Mouse (Mus musculus): ENCODE results near the gene Hmbs. TPM values are rescaled to one million over a fixed set of nuclear protein-coding genes. Genes with fewer than 3 reads are reported as not detected.
A peak's percentile ranks its signal among the peaks of the same experiment; 100 is the strongest.
"Not testable (repeated sequence)": the region's sequence is repeated elsewhere in the genome, so short reads cannot be mapped to it uniquely, and the experiment has no call there.

Hmbs gene
- total and polyA plus RNA-seq, 2 experiments from 2014 or later: 38.8 to 64.3 TPM

- no peak overlapping the region for H3K4me2 ChIP-seq (ENCODE audit: low read depth, low read length)
- H3K27me3 ChIP-seq (ENCODE audit: insufficient read depth, low read length): no peaks in the 10 kb centered on the region
- DNase-seq (ENCODE audit: low spot score) (no peak), ATAC-seq (no peak)
- 81% methylated on average over 6 of the region's 6 CpGs for WGBS
- no peak for TF ChIP-seq CTCF (IDR thresholded peaks at IDR 0.05; ENCODE audit: low read depth)
- H3K9me3 ChIP-seq (ENCODE audit: low read length): no peaks in the 10 kb centered on the region
- H3K36me3 ChIP-seq (ENCODE audit: insufficient read depth, low read length): no peaks in the 10 kb centered on the region
- no peak overlapping the region for H3K4me3 ChIP-seq (ENCODE audit: low read length)
- peaks cover 10% of the 10 kb centered on the region; the same call in 1 of the 2 replicates for H3K4me1 ChIP-seq (ENCODE audit: insufficient read depth, low read length)
- no peak overlapping the region for H3K9ac ChIP-seq (replicated peaks; ENCODE audit: low read length)
- no peak overlapping the region for H3K27ac ChIP-seq
These were observed 19.9 kb downstream of the Hmbs start for GRCm38 (mm10) chr9:44324147-44324546.

- peaks cover 15% of the 10 kb centered on the region for H3K4me1 ChIP-seq (ENCODE audit: insufficient read depth, low read length)
- H3K27ac ChIP-seq; ATAC-seq; H3K36me3 ChIP-seq (ENCODE audit: insufficient read depth, low read length); H3K9ac ChIP-seq (replicated peaks; ENCODE audit: low read length); H3K4me2 ChIP-seq (ENCODE audit: low read depth, low read length); H3K27me3 ChIP-seq (ENCODE audit: insufficient read depth, low read length); H3K4me3 ChIP-seq (ENCODE audit: low read length); H3K9me3 ChIP-seq (ENCODE audit: low read length); DNase-seq (ENCODE audit: low spot score): not testable (repeated sequence)
- 67% methylated on average over 4 of the region's 4 CpGs for WGBS
These were observed 20.4 kb downstream of the Hmbs start for GRCm38 (mm10) chr9:44323656-44324055.

- no peaks in the 10 kb centered on the region for H3K9me3 ChIP-seq (ENCODE audit: low read length)
- peaks cover 18% of the 10 kb centered on the region for H3K4me1 ChIP-seq (ENCODE audit: insufficient read depth, low read length)
- H3K36me3 ChIP-seq (ENCODE audit: insufficient read depth, low read length): peaks cover 5% of the 10 kb centered on the region
- WGBS: 17% methylated on average over 6 of the region's 6 CpGs
- H3K9ac ChIP-seq (replicated peaks; ENCODE audit: low read length): peak overlapping the region; percentile 87
- peak overlapping the region; percentile 68 for H3K27ac ChIP-seq
- no peaks in the 10 kb centered on the region for H3K27me3 ChIP-seq (ENCODE audit: insufficient read depth, low read length)
- ATAC-seq: peak; percentile 8; the same call in 1 of the 2 replicates
- TF ChIP-seq CTCF (IDR thresholded peaks at IDR 0.05; ENCODE audit: low read depth): no peak
- peak; percentile 25 for DNase-seq (ENCODE audit: low spot score)
- H3K4me3 ChIP-seq (ENCODE audit: low read length): peak overlapping the region; percentile 96
- H3K4me2 ChIP-seq (ENCODE audit: low read depth, low read length): peak overlapping the region; percentile 88
These were observed 23.3 kb downstream of the Hmbs start for GRCm38 (mm10) chr9:44320799-44321133.

GRCm38 (mm10) chr9:44319887-44320798 is 23.9 kb downstream of the Hmbs start, which contains the start of gene C2cd2l:
C2cd2l (minus strand) TSS chr9:44320285.
- H3K4me1 ChIP-seq (ENCODE audit: insufficient read depth, low read length): peaks cover 18% of the 10 kb centered on the region
- no peaks in the 10 kb centered on the region for H3K9me3 ChIP-seq (ENCODE audit: low read length)
- DNase-seq (ENCODE audit: low spot score) (peak; percentile 98), ATAC-seq (peak; percentile 99)
- H3K4me2 ChIP-seq (ENCODE audit: low read depth, low read length): peak within 1 kb of the TSS; percentile 88
- no peaks in the 10 kb centered on the region for H3K27me3 ChIP-seq (ENCODE audit: insufficient read depth, low read length)
- no peak for TF ChIP-seq CTCF (IDR thresholded peaks at IDR 0.05; ENCODE audit: low read depth)
- peak within 1 kb of the TSS; percentile 96 for H3K4me3 ChIP-seq (ENCODE audit: low read length)
- H3K36me3 ChIP-seq (ENCODE audit: insufficient read depth, low read length): peaks cover 11% of the 10 kb centered on the region
- peak within 1 kb of the TSS; percentile 87 for H3K9ac ChIP-seq (replicated peaks; ENCODE audit: low read length)
- peak within 1 kb of the TSS; percentile 68 for H3K27ac ChIP-seq
- under 1% methylated on average over 65 of the region's 67 CpGs for WGBS

- peak overlapping the region; percentile 87 for H3K9ac ChIP-seq (replicated peaks; ENCODE audit: low read length)
- peaks cover 18% of the 10 kb centered on the region for H3K36me3 ChIP-seq (ENCODE audit: insufficient read depth, low read length)
- TF ChIP-seq CTCF (IDR thresholded peaks at IDR 0.05; ENCODE audit: low read depth): no peak
- DNase-seq (ENCODE audit: low spot score): peak; percentile 20
- H3K27me3 ChIP-seq (ENCODE audit: insufficient read depth, low read length): no peaks in the 10 kb centered on the region
- 1% methylated on average over 37 of the region's 37 CpGs for WGBS
- peak overlapping the region; percentile 96 for H3K4me3 ChIP-seq (ENCODE audit: low read length)
- no peaks in the 10 kb centered on the region for H3K9me3 ChIP-seq (ENCODE audit: low read length)
- peaks cover 18% of the 10 kb centered on the region for H3K4me1 ChIP-seq (ENCODE audit: insufficient read depth, low read length)
- H3K27ac ChIP-seq: peak overlapping the region; percentile 68
- peak; percentile 5 for ATAC-seq
- H3K4me2 ChIP-seq (ENCODE audit: low read depth, low read length): peak overlapping the region; percentile 88
These were observed 24.7 kb downstream of the Hmbs start for GRCm38 (mm10) chr9:44319105-44319886.

- Histone ChIP-seq H3K27me3 (ENCODE audit: insufficient read depth, low read length) (no peaks in the 10 kb centered on the region), H3K9me3 (ENCODE audit: low read length) (no peaks in the 10 kb centered on the region), H3K36me3 (ENCODE audit: insufficient read depth, low read length) (peaks cover 18% of the 10 kb centered on the region), H3K4me1 (ENCODE audit: insufficient read depth, low read length) (peaks cover 18% of the 10 kb centered on the region), H3K27ac (no peak overlapping the region), H3K4me2 (ENCODE audit: low read depth, low read length) (peak overlapping the region; percentile 88), H3K4me3 (ENCODE audit: low read length) (peak overlapping the region; percentile 96), H3K9ac (replicated peaks; ENCODE audit: low read length) (peak overlapping the region; percentile 87)
- ATAC-seq: no peak
- WGBS: 30% methylated on average over 3 of the region's 3 CpGs
- TF ChIP-seq CTCF (IDR thresholded peaks at IDR 0.05; ENCODE audit: low read depth): no peak
- DNase-seq (ENCODE audit: low spot score): no peak
These were observed 25.3 kb downstream of the Hmbs start for GRCm38 (mm10) chr9:44318826-44319095.
